Mouse (Mus musculus) stomach, postnatal 0 days (tissue): Measurements from ENCODE around the gene Pkmyt1. TPM values are rescaled to one million over a fixed set of nuclear protein-coding genes. Genes with fewer than 3 reads are reported as not detected.

Experiments
- ATAC-seq: fragments of 200-750 bp; cut with Nextera tagmentation; 2 replicates; pipeline ENCODE4 v1.8.0; 2017; ENCODE audit not compliant: low FRiP score, low TSS enrichment
- DNase-seq: peaks from one replicate; pipeline ENCODE4 v3.0.0-alpha.2; 2016; ENCODE audit warnings: low spot score
- H3K27ac ChIP-seq: fragments of 300-500 bp; sonication (generic); replicated peaks from 2 replicates; pipeline ENCODE4 v1.5.1; 2014; ENCODE audit warnings: mild to moderate bottlenecking, control low read depth
- H3K27me3 ChIP-seq: fragments of 300-500 bp; sonication (generic); 2 replicates; pipeline ENCODE4 v1.6.1; 2014; ENCODE audit warnings: low read length; ENCODE audit not compliant: control insufficient read depth, insufficient read depth
- H3K36me3 ChIP-seq: fragments of 300-500 bp; sonication (generic); 2 replicates; pipeline ENCODE4 v1.6.1; 2014; ENCODE audit warnings: low read length, mixed read lengths; ENCODE audit not compliant: control insufficient read depth, insufficient read depth
- H3K4me1 ChIP-seq: fragments of 300-500 bp; sonication (generic); replicated peaks from 2 replicates; pipeline ENCODE4 v1.6.1; 2014; ENCODE audit warnings: antibody characterized with exemption; ENCODE audit not compliant: control insufficient read depth, insufficient read depth
- H3K4me2 ChIP-seq: fragments of 300-500 bp; sonication (generic); replicated peaks from 2 replicates; pipeline ENCODE4 v1.6.1; 2014; ENCODE audit warnings: low read depth, mild to moderate bottlenecking, control low read depth, moderate library complexity
- H3K4me3 ChIP-seq: fragments of 300-500 bp; sonication (generic); 2 replicates; pipeline ENCODE4 v1.5.1; 2014; ENCODE audit warnings: low read depth, low read length, control low read depth
- H3K9ac ChIP-seq: fragments of 300-500 bp; sonication (generic); 2 replicates; pipeline ENCODE4 v1.6.1; 2014; ENCODE audit warnings: mild to moderate bottlenecking, low read length, control low read depth, mixed read lengths
- H3K9me3 ChIP-seq: fragments of 300-500 bp; sonication (generic); 2 replicates; pipeline ENCODE4 v1.6.1; 2016; ENCODE audit warnings: low read length; ENCODE audit not compliant: control insufficient read depth
- CTCF ChIP-seq: IDR thresholded peaks from 2 replicates; pipeline ENCODE4 v1.5.1; 2016; ENCODE audit warnings: antibody characterized with exemption, low read depth, mild to moderate bottlenecking, moderate library complexity
- EP300 ChIP-seq: optimal IDR thresholded peaks from 2 replicates; pipeline ENCODE3; 2016; ENCODE audit warnings: antibody characterized with exemption
- WGBS: fragments of 180-500 bp; shearing (Covaris S2); extraction: QIAGEN DNeasy Blood & Tissue Kit; methylation state at CpG from one replicate; pipeline ENCODE4 v1.1.7; 2014; 5-methylcytosine and 5-hydroxymethylcytosine counted together
- polyA plus RNA-seq: library from polyadenylated mRNA; unstranded; fragments of >200 nt; fragmentation: Nextera tagmentation; extraction: Ambion mirVana; gene quantifications from 2 replicates; pipeline ENCODE4 v1.2.1, GENCODE M21; 2015

Gene Pkmyt1
- polyA plus RNA-seq, 1 experiment from 2014 or later, result 17.6 TPM

GRCm38 (mm10) chr17:23739202-23740135, 13.3 kb downstream of the Pkmyt1 start:
- peak; percentile 55 for DNase-seq
- peak; percentile 2 for ATAC-seq
- TF ChIP-seq EP300 (no peak), CTCF (no peak)
- 3% methylated on average over 48 of the region's 48 CpGs for WGBS
- peak overlapping the region; percentile 86 for H3K27ac ChIP-seq
- H3K4me3 ChIP-seq, result peak overlapping the region; percentile 72
- H3K9ac ChIP-seq, result peak overlapping the region; percentile 71
- 0 out of 2 replicates have a peak, but pooled peaks cover 4% of the 10 kb centered on the region for H3K27me3 ChIP-seq
- no peaks in the 10 kb centered on the region for H3K9me3 ChIP-seq
- H3K4me1 ChIP-seq, result peaks cover 8% of the 10 kb centered on the region; the same call in 1 of the 2 replicates
- peaks cover 7% of the 10 kb centered on the region; the same call in 1 of the 2 replicates for H3K36me3 ChIP-seq
- H3K4me2 ChIP-seq, result peak overlapping the region; percentile 94

GRCm38 (mm10) chr17:23740136-23740584, 14.0 kb downstream of the Pkmyt1 start:
- WGBS, result 0% methylated on average over 32 of the region's 46 CpGs
- Histone ChIP-seq H3K9me3 (no peaks in the 10 kb centered on the region), H3K27ac (peak overlapping the region; percentile 86), H3K4me1 (peaks cover 8% of the 10 kb centered on the region; the same call in 1 of the 2 replicates), H3K9ac (peak overlapping the region; percentile 71), H3K4me3 (peak overlapping the region; percentile 72), H3K27me3 (peaks cover 4% of the 10 kb centered on the region; the same call in 1 of the 2 replicates), H3K4me2 (peak overlapping the region; percentile 94), H3K36me3 (peaks cover 5% of the 10 kb centered on the region; the same call in 1 of the 2 replicates)
- DNase-seq (peak; percentile 94), ATAC-seq (peak; percentile 82)
- TF ChIP-seq CTCF (no peak; the same call in 1 of the 2 replicates), EP300 (no peak)

- peaks cover 3% of the 10 kb centered on the region; the same call in 1 of the 2 replicates for H3K36me3 ChIP-seq
- DNase-seq, result peak; percentile 80
- H3K4me3 ChIP-seq, result peak within 1 kb of the TSS; percentile 72
- peak within 1 kb of the TSS; percentile 86 for H3K27ac ChIP-seq
- no peaks in the 10 kb centered on the region for H3K9me3 ChIP-seq
- peak within 1 kb of the TSS; percentile 71 for H3K9ac ChIP-seq
- ATAC-seq, result peak; percentile 81
- peaks cover 5% of the 10 kb centered on the region; the same call in 1 of the 2 replicates for H3K27me3 ChIP-seq
- no peak for TF ChIP-seq CTCF
- TF ChIP-seq EP300, result no peak
- peak within 1 kb of the TSS; percentile 94 for H3K4me2 ChIP-seq
- H3K4me1 ChIP-seq, result peaks cover 13% of the 10 kb centered on the region; the same call in 1 of the 2 replicates
- 2% methylated on average over 13 of the region's 13 CpGs for WGBS
Measured at GRCm38 (mm10) chr17:23740598-23741021, 14.5 kb downstream of the Pkmyt1 start, which contains the start of gene Paqr4. Gene Paqr4, minus strand, starts transcription at chr17:23740867.

GRCm38 (mm10) chr17:23741359-23742209, 15.4 kb downstream of the Pkmyt1 start:
- no peak overlapping the region for H3K27ac ChIP-seq
- DNase-seq (no peak), ATAC-seq (no peak)
- WGBS, result 48% methylated on average over 34 of the region's 38 CpGs
- peaks cover 8% of the 10 kb centered on the region; the same call in 1 of the 2 replicates for H3K27me3 ChIP-seq
- no peaks in the 10 kb centered on the region for H3K9me3 ChIP-seq
- H3K4me3 ChIP-seq, result no peak overlapping the region; the same call in 1 of the 2 replicates
- peak overlapping the region; percentile 42; the same call in 1 of the 2 replicates for H3K4me2 ChIP-seq
- H3K9ac ChIP-seq, result no peak overlapping the region
- H3K4me1 ChIP-seq, result peaks cover 17% of the 10 kb centered on the region; the same call in 1 of the 2 replicates
- H3K36me3 ChIP-seq, result no peaks in the 10 kb centered on the region
- no peak for TF ChIP-seq CTCF
- no peak for TF ChIP-seq EP300

DNA sequence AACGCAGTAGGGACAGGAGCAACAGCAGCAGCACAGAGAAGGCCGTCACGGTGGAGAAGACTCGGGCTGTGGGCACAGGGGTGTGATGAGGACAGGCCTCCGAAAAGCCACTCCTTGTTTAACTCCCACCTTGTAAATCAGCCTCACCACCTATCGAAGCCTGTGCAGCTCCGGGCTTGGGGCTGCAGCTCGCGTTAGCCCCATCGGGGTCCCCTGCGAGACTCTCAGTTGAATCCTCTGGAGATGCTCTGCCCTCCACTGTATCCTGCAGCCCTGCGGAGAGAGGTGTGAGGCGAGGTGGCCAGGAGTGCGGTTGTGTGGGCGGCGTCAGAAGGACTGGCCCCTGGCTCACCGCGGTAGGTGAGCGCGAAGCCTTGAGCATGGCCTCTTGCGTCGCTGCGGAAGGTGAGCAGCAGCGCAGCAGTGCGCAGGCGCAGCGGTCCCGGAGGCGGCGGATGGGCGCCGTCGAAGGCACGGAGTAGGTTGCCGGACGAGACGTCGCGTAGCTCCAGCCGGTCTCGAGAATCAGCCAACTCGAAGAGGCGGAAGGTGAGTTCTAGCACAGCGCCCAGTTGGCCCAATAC, 16.2 kb downstream of the Pkmyt1 start:
- ATAC-seq (no peak), DNase-seq (peak; percentile 58)
- H3K27ac ChIP-seq, result 0 out of 2 replicates have a peak overlapping the region, but pooled peaks have one; percentile 58
- peak overlapping the region; percentile 42 for H3K4me2 ChIP-seq
- H3K36me3 ChIP-seq, result no peaks in the 10 kb centered on the region
- H3K9me3 ChIP-seq, result no peaks in the 10 kb centered on the region
- 8% methylated on average over 44 of the region's 44 CpGs for WGBS
- peaks cover 8% of the 10 kb centered on the region; the same call in 1 of the 2 replicates for H3K27me3 ChIP-seq
- peak overlapping the region; percentile 22 for H3K4me3 ChIP-seq
- H3K9ac ChIP-seq, result no peak overlapping the region
- TF ChIP-seq CTCF, result no peak
- TF ChIP-seq EP300, result no peak
- H3K4me1 ChIP-seq, result peaks cover 17% of the 10 kb centered on the region; the same call in 1 of the 2 replicates
